Mouse (Mus musculus): Measurements from ENCODE around the gene Fubp3. TPM values are rescaled to one million over a fixed set of nuclear protein-coding genes. Genes with fewer than 3 reads are reported as not detected.

The Fubp3 gene
- polyA plus RNA-seq, 1 experiment = 36.3 TPM

DNA sequence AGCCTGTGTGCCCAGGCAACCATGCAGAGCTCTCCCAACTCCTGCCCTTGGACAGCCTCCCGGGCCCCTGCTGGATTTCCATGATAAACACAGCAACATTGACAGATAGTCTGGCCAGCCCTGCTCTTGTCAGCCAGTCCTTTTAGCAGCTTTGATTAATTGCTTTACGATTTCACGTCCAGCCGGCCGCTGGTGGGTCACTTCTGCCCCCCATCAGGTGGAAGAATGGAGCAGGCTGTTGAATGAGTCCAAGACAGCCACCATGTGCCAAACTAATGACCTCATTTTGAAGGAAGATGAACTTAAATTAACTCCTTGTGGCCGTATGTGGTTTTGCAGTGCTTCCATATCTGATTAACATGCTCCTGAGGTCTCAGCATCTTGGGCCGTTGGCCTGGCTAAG lies 37.4 kb downstream of the Fubp3 start:
- DNase-seq = peak; percentile 22 to 41
- H3K4me3 ChIP-seq (replicated peaks; ENCODE audit: insufficient read depth, low read depth, low read length) = no peak overlapping the region
- peaks cover 2% of the 10 kb centered on the region; the same call in 1 of the 2 replicates for H3K4me1 ChIP-seq (ENCODE audit: control insufficient read depth, insufficient read depth, low read length)
- TF ChIP-seq CTCF (IDR thresholded peaks at IDR 0.05; ENCODE audit: borderline replicate concordance, insufficient read depth, low read depth, low read length) (no peak), POLR2A (IDR thresholded peaks at IDR 0.05; ENCODE audit: borderline replicate concordance, insufficient read depth, low read length) (no peak)
- no peaks in the 10 kb centered on the region for H3K27me3 ChIP-seq (ENCODE audit: control insufficient read depth, insufficient read depth, low read length)
- H3K27ac ChIP-seq (ENCODE audit: insufficient read depth, low read length) = no peak overlapping the region
- 15% methylated on average over 7 of the region's 7 CpGs for WGBS

- no peak for DNase-seq
These were observed 38.5 kb downstream of the Fubp3 start for GRCm38 (mm10) chr2:31610922-31611321.

GRCm38 (mm10) chr2:31611400-31611799 lies 38.9 kb downstream of the Fubp3 start:
- Histone ChIP-seq H3K4me1 (ENCODE audit: control insufficient read depth, insufficient read depth, low read length) (peaks cover 2% of the 10 kb centered on the region; the same call in 1 of the 2 replicates), H3K4me3 (replicated peaks; ENCODE audit: insufficient read depth, low read depth, low read length) (no peak overlapping the region), H3K27me3 (ENCODE audit: control insufficient read depth, insufficient read depth, low read length) (no peaks in the 10 kb centered on the region), H3K27ac (ENCODE audit: insufficient read depth, low read length) (no peak overlapping the region)
- DNase-seq = no peak
- WGBS = 75% methylated on average over 8 of the region's 8 CpGs
- TF ChIP-seq POLR2A (IDR thresholded peaks at IDR 0.05; ENCODE audit: borderline replicate concordance, insufficient read depth, low read length) = no peak
- no peak for TF ChIP-seq CTCF (IDR thresholded peaks at IDR 0.05; ENCODE audit: borderline replicate concordance, insufficient read depth, low read depth, low read length)

More at GRCm38 (mm10) chr2:31610922-31611321, 38.5 kb downstream of the Fubp3 start:
- Histone ChIP-seq H3K27ac (ENCODE audit: insufficient read depth, low read length) (no peak overlapping the region), H3K4me1 (ENCODE audit: control insufficient read depth, insufficient read depth, low read length) (peaks cover 2% of the 10 kb centered on the region; the same call in 1 of the 2 replicates), H3K4me3 (replicated peaks; ENCODE audit: insufficient read depth, low read depth, low read length) (no peak overlapping the region), H3K27me3 (ENCODE audit: control insufficient read depth, insufficient read depth, low read length) (no peaks in the 10 kb centered on the region)
- TF ChIP-seq CTCF (IDR thresholded peaks at IDR 0.05; ENCODE audit: borderline replicate concordance, insufficient read depth, low read depth, low read length) (no peak), POLR2A (IDR thresholded peaks at IDR 0.05; ENCODE audit: borderline replicate concordance, insufficient read depth, low read length) (no peak)
- 83% methylated on average over 4 of the region's 4 CpGs for WGBS

DNA sequence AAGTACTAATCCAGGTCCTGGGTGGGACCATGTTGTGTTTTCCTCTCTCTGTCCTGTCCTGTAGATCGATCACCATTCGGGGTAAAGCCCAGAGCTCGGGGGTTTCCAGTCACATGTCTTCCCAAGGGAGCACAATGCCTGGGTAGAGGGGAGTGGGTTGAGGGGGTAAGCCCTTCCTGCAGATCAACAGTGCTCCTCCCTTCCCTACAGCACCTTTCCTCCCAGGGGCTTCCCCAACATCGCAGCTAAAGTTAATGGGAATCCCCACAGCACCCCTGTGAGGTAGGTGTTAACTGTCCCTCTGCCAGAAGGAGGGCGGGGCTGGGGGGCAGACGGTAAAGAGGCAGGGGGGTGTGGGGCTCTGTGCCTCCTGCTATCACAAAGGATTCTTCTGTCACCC lies 40.2 kb downstream of the Fubp3 start:
- no peak for TF ChIP-seq POLR2A (IDR thresholded peaks at IDR 0.05; ENCODE audit: borderline replicate concordance, insufficient read depth, low read length)
- no peak for TF ChIP-seq CTCF (IDR thresholded peaks at IDR 0.05; ENCODE audit: borderline replicate concordance, insufficient read depth, low read depth, low read length)
- no peak for DNase-seq
- H3K27me3 ChIP-seq (ENCODE audit: control insufficient read depth, insufficient read depth, low read length) = no peaks in the 10 kb centered on the region
- H3K4me1 ChIP-seq (ENCODE audit: control insufficient read depth, insufficient read depth, low read length) = peaks cover 2% of the 10 kb centered on the region; the same call in 1 of the 2 replicates
- WGBS = 73% methylated on average over 6 of the region's 6 CpGs
- H3K4me3 ChIP-seq (replicated peaks; ENCODE audit: insufficient read depth, low read depth, low read length) = no peak overlapping the region
- H3K27ac ChIP-seq (ENCODE audit: insufficient read depth, low read length) = no peak overlapping the region

DNA sequence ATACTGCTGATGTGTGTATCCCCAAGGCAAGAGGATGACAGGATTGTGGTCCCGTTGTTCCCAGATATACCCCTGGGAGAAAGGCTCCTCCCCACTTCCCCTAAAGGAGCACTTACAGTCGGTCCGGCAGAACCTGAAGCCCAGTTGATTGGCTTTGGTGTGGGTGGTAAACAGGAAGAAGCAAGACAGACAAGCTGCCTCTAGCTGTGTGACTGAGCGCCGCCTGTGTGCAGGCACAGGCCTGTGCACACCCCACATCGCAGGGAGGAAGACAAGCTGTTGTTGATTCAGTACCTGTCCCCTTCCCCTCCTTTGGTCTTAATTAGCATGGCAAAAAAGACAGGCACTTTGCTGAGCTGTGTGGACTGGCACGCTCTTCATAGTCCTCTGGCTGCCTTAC lies 41.3 kb downstream of the Fubp3 start:
- H3K27ac ChIP-seq (ENCODE audit: insufficient read depth, low read length) = no peak overlapping the region
- no peak for DNase-seq
- no peak overlapping the region for H3K4me3 ChIP-seq (replicated peaks; ENCODE audit: insufficient read depth, low read depth, low read length)
- H3K27me3 ChIP-seq (ENCODE audit: control insufficient read depth, insufficient read depth, low read length) = no peaks in the 10 kb centered on the region
- 86% methylated on average over 7 of the region's 7 CpGs for WGBS
- TF ChIP-seq CTCF (IDR thresholded peaks at IDR 0.05; ENCODE audit: borderline replicate concordance, insufficient read depth, low read depth, low read length) = no peak
- TF ChIP-seq POLR2A (IDR thresholded peaks at IDR 0.05; ENCODE audit: borderline replicate concordance, insufficient read depth, low read length) = no peak
- H3K4me1 ChIP-seq (ENCODE audit: control insufficient read depth, insufficient read depth, low read length) = peaks cover 2% of the 10 kb centered on the region; the same call in 1 of the 2 replicates

DNA sequence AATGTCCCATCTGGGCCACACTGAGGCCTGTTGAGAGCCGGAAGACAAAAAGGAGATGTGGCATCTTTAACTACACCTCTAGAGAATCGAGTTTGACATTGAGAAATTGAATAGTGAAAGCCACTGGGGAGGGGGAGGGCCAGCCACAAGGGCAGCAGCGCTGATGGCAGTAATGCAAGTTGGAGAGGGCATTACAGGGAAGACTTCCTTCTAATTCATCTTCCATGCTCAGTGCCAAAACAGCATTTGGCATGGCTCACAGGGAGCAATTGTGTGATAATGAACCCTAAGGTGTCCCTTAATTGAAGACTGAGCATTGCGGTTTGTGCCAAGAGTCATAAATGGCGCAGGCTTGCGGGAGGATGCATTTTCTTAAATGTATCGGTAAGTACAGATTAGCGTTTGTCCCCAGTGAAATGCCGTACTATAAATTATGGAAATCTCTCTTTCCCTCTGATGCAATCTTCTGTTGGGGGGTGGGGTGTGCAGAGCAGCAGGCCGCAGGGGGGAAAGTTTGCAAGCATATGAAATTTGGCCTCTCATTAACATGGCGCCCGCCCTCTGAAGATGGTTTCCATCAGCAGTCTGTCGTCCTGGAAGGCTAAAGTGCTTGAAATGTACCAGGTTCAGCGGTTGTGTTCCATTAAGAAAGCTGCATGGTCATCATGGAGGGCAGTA lies 46.2 kb downstream of the Fubp3 start:
- H3K4me3 ChIP-seq (replicated peaks; ENCODE audit: insufficient read depth, low read depth, low read length) = no peak overlapping the region
- H3K27ac ChIP-seq (ENCODE audit: insufficient read depth, low read length) = no peak overlapping the region
- 38% methylated on average over 14 of the region's 14 CpGs for WGBS
- no peaks in the 10 kb centered on the region for H3K27me3 ChIP-seq (ENCODE audit: control insufficient read depth, insufficient read depth, low read length)
- TF ChIP-seq CTCF (IDR thresholded peaks at IDR 0.05; ENCODE audit: borderline replicate concordance, insufficient read depth, low read depth, low read length) (no peak), POLR2A (IDR thresholded peaks at IDR 0.05; ENCODE audit: borderline replicate concordance, insufficient read depth, low read length) (no peak)
- DNase-seq = peak in 1 of 2 experiments; percentile 23
- H3K4me1 ChIP-seq (ENCODE audit: control insufficient read depth, insufficient read depth, low read length) = no peaks in the 10 kb centered on the region

DNA sequence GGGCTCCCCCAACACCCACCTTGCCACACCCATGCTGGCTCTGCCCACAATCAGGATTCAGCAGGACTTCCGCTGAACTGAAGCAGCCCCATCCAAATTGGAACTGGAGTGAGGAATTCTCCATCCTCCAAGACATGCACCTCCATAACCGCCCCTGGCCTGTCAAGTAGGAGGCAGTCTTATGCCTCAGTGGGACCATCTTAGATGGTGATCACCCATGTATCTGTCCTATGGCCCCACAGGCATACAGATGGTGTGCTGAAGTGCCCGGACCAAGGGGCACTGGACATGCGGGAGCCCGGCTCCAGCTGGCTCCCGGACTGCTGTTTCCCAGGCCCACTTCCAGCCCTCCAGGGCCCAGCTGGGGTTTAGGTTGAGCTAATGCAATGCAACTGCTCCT lies 46.8 kb downstream of the Fubp3 start:
- TF ChIP-seq POLR2A (IDR thresholded peaks at IDR 0.05; ENCODE audit: borderline replicate concordance, insufficient read depth, low read length) (no peak), CTCF (IDR thresholded peaks at IDR 0.05; ENCODE audit: borderline replicate concordance, insufficient read depth, low read depth, low read length) (no peak)
- Histone ChIP-seq H3K4me3 (replicated peaks; ENCODE audit: insufficient read depth, low read depth, low read length) (no peak overlapping the region), H3K4me1 (ENCODE audit: control insufficient read depth, insufficient read depth, low read length) (no peaks in the 10 kb centered on the region), H3K27me3 (ENCODE audit: control insufficient read depth, insufficient read depth, low read length) (no peaks in the 10 kb centered on the region), H3K27ac (ENCODE audit: insufficient read depth, low read length) (no peak overlapping the region)
- no peak for DNase-seq
- WGBS = 79% methylated on average over 6 of the region's 6 CpGs

GRCm38 (mm10) chr2:31633531-31633930 lies 61.1 kb downstream of the Fubp3 start:
- Histone ChIP-seq H3K27me3 (ENCODE audit: control insufficient read depth, insufficient read depth, low read length) (peaks cover 13% of the 10 kb centered on the region; the same call in 1 of the 2 replicates), H3K27ac (ENCODE audit: insufficient read depth, low read length) (no peak overlapping the region), H3K4me1 (ENCODE audit: control insufficient read depth, insufficient read depth, low read length) (no peaks in the 10 kb centered on the region), H3K4me3 (replicated peaks; ENCODE audit: insufficient read depth, low read depth, low read length) (no peak overlapping the region)
- TF ChIP-seq CTCF (IDR thresholded peaks at IDR 0.05; ENCODE audit: borderline replicate concordance, insufficient read depth, low read depth, low read length) (no peak), POLR2A (IDR thresholded peaks at IDR 0.05; ENCODE audit: borderline replicate concordance, insufficient read depth, low read length) (no peak)
- 50% methylated on average over 3 of the region's 3 CpGs for WGBS
- no peak for DNase-seq
